Mouse (Mus musculus): Measurements from ENCODE around the gene Mgat1. TPM values are rescaled to one million over a fixed set of nuclear protein-coding genes. Genes with fewer than 3 reads are reported as not detected.
"Not testable (repeated sequence)": the region's sequence is repeated elsewhere in the genome, so short reads cannot be mapped to it uniquely, and the experiment has no call there.

Gene Mgat1
- 31.4 and 35.5 TPM in 2 replicates for polyA plus RNA-seq (2016; fragmentation: Nextera tagmentation; extraction: Ambion mirVana)

GRCm38 (mm10) chr11:49243727-49244594 is at the start of gene Mgat1:
Mgat1 (plus strand) TSS chr11:49244191.
- Histone ChIP-seq H3K4me3 (replicated peaks) (peak within 1 kb of the TSS; percentile 60), H3K4me2 (peak within 1 kb of the TSS; percentile 60), H3K9ac (peak within 1 kb of the TSS; percentile 60), H3K27me3 (no peaks in the 10 kb centered on the region), H3K4me1 (peaks cover 25% of the 10 kb centered on the region), H3K36me3 (replicated peaks) (no peaks in the 10 kb centered on the region), H3K27ac (peak within 1 kb of the TSS; percentile 93), H3K9me3 (no peaks in the 10 kb centered on the region)
- under 1% methylated on average over 60 of the region's 60 CpGs for WGBS
- ATAC-seq (ENCODE audit: low FRiP score) = peak; percentile 95

GRCm38 (mm10) chr11:49194771-49195170 is 49.2 kb upstream of the Mgat1 start:
- not testable (repeated sequence) for H3K4me2 ChIP-seq

GRCm38 (mm10) chr11:49195819-49196322 is 48.1 kb upstream of the Mgat1 start:
- H3K9ac ChIP-seq = no peak overlapping the region
- ATAC-seq (ENCODE audit: low FRiP score) = no peak
- H3K4me1 ChIP-seq = no peaks in the 10 kb centered on the region
- H3K27me3 ChIP-seq = no peaks in the 10 kb centered on the region
- WGBS = 91% methylated on average over 7 of the region's 7 CpGs
- no peak overlapping the region for H3K4me3 ChIP-seq (replicated peaks)
- no peak overlapping the region for H3K27ac ChIP-seq
- H3K36me3 ChIP-seq (replicated peaks) = no peaks in the 10 kb centered on the region
- no peak overlapping the region for H3K4me2 ChIP-seq
- no peaks in the 10 kb centered on the region for H3K9me3 ChIP-seq

More at GRCm38 (mm10) chr11:49194771-49195170, 49.2 kb upstream of the Mgat1 start:
- not testable (repeated sequence) for H3K9me3 ChIP-seq; H3K4me3 ChIP-seq (replicated peaks); H3K27ac ChIP-seq; H3K4me1 ChIP-seq; ATAC-seq (ENCODE audit: low FRiP score); H3K9ac ChIP-seq; H3K36me3 ChIP-seq (replicated peaks); H3K27me3 ChIP-seq
- 95% methylated on average over 9 of the region's 9 CpGs for WGBS

GRCm38 (mm10) chr11:49200666-49201065 is 43.3 kb upstream of the Mgat1 start:
- Histone ChIP-seq H3K27me3 (no peaks in the 10 kb centered on the region), H3K36me3 (replicated peaks) (no peaks in the 10 kb centered on the region), H3K9me3 (no peaks in the 10 kb centered on the region), H3K27ac (no peak overlapping the region), H3K9ac (no peak overlapping the region), H3K4me3 (replicated peaks) (no peak overlapping the region), H3K4me2 (no peak overlapping the region), H3K4me1 (peaks cover 18% of the 10 kb centered on the region)
- no peak for ATAC-seq (ENCODE audit: low FRiP score)

- Histone ChIP-seq H3K27me3 (no peaks in the 10 kb centered on the region), H3K27ac (no peak overlapping the region), H3K9me3 (no peaks in the 10 kb centered on the region), H3K9ac (no peak overlapping the region), H3K36me3 (replicated peaks) (no peaks in the 10 kb centered on the region; the same call in 1 of the 2 replicates), H3K4me2 (no peak overlapping the region), H3K4me3 (replicated peaks) (no peak overlapping the region), H3K4me1 (peaks cover 18% of the 10 kb centered on the region)
- no peak for ATAC-seq (ENCODE audit: low FRiP score)
These were observed 42.8 kb upstream of the Mgat1 start for GRCm38 (mm10) chr11:49201142-49201541.

- peak overlapping the region; percentile 99; the same call in 1 of the 2 replicates for H3K27ac ChIP-seq
- WGBS = 69% methylated on average over 2 of the region's 2 CpGs
- H3K4me1 ChIP-seq = peaks cover 18% of the 10 kb centered on the region
- H3K27me3 ChIP-seq = no peaks in the 10 kb centered on the region
- no peak for ATAC-seq (ENCODE audit: low FRiP score)
- H3K36me3 ChIP-seq (replicated peaks) = peaks cover 8% of the 10 kb centered on the region
- peak overlapping the region; percentile 79 for H3K4me2 ChIP-seq
- H3K9ac ChIP-seq = peak overlapping the region; percentile 97
- no peaks in the 10 kb centered on the region for H3K9me3 ChIP-seq
- H3K4me3 ChIP-seq (replicated peaks) = peak overlapping the region; percentile 88
These were observed 41.9 kb upstream of the Mgat1 start for GRCm38 (mm10) chr11:49202071-49202470.

GRCm38 (mm10) chr11:49202523-49203061 is 41.4 kb upstream of the Mgat1 start:
- no peaks in the 10 kb centered on the region for H3K27me3 ChIP-seq
- peaks cover 18% of the 10 kb centered on the region for H3K4me1 ChIP-seq
- H3K9ac ChIP-seq = peak overlapping the region; percentile 97
- peak overlapping the region; percentile 99 for H3K27ac ChIP-seq
- peaks cover 8% of the 10 kb centered on the region for H3K36me3 ChIP-seq (replicated peaks)
- peak overlapping the region; percentile 88 for H3K4me3 ChIP-seq (replicated peaks)
- ATAC-seq (ENCODE audit: low FRiP score) = peak; percentile 31
- no peaks in the 10 kb centered on the region for H3K9me3 ChIP-seq
- H3K4me2 ChIP-seq = peak overlapping the region; percentile 79
- WGBS = 3% methylated on average over 10 of the region's 10 CpGs

GRCm38 (mm10) chr11:49203129-49203768 is 40.7 kb upstream of the Mgat1 start, which contains the start of gene Zfp62:
Zfp62 (plus strand) TSS chr11:49203292.
- peaks cover 18% of the 10 kb centered on the region for H3K4me1 ChIP-seq
- H3K9ac ChIP-seq = peak within 1 kb of the TSS; percentile 97
- peak within 1 kb of the TSS; percentile 88 for H3K4me3 ChIP-seq (replicated peaks)
- WGBS = 0% methylated on average over 43 of the region's 47 CpGs
- H3K27ac ChIP-seq = peak within 1 kb of the TSS; percentile 99
- H3K9me3 ChIP-seq = no peaks in the 10 kb centered on the region
- H3K27me3 ChIP-seq = no peaks in the 10 kb centered on the region
- peak within 1 kb of the TSS; percentile 79 for H3K4me2 ChIP-seq
- ATAC-seq (ENCODE audit: low FRiP score) = peak; percentile 93
- peaks cover 8% of the 10 kb centered on the region for H3K36me3 ChIP-seq (replicated peaks)

- Histone ChIP-seq H3K9me3 (no peaks in the 10 kb centered on the region), H3K36me3 (replicated peaks) (peaks cover 8% of the 10 kb centered on the region), H3K4me2 (peak overlapping the region; percentile 79), H3K27me3 (no peaks in the 10 kb centered on the region), H3K27ac (peak overlapping the region; percentile 99), H3K4me3 (replicated peaks) (peak overlapping the region; percentile 88), H3K4me1 (peaks cover 19% of the 10 kb centered on the region), H3K9ac (peak overlapping the region; percentile 97)
- WGBS = under 1% methylated on average over 24 of the region's 24 CpGs
- peak; percentile 80 for ATAC-seq (ENCODE audit: low FRiP score)
These were observed 40.1 kb upstream of the Mgat1 start for GRCm38 (mm10) chr11:49203771-49204497.

GRCm38 (mm10) chr11:49205080-49205590 is 38.9 kb upstream of the Mgat1 start:
- Histone ChIP-seq H3K4me1 (peaks cover 23% of the 10 kb centered on the region), H3K9me3 (no peaks in the 10 kb centered on the region), H3K27ac (no peak overlapping the region), H3K4me2 (peak overlapping the region; percentile 79), H3K9ac (no peak overlapping the region), H3K36me3 (replicated peaks) (peaks cover 8% of the 10 kb centered on the region), H3K4me3 (replicated peaks) (0 out of 2 replicates have a peak overlapping the region, but pooled peaks have one; percentile 88), H3K27me3 (no peaks in the 10 kb centered on the region)
- no peak for ATAC-seq (ENCODE audit: low FRiP score)
- WGBS = 84% methylated on average over 6 of the region's 6 CpGs

GRCm38 (mm10) chr11:49207495-49207894 is 36.5 kb upstream of the Mgat1 start:
- H3K4me3 ChIP-seq (replicated peaks) = no peak overlapping the region
- no peak overlapping the region for H3K9ac ChIP-seq
- no peak overlapping the region for H3K27ac ChIP-seq
- no peak overlapping the region for H3K4me2 ChIP-seq
- peaks cover 8% of the 10 kb centered on the region for H3K36me3 ChIP-seq (replicated peaks)
- no peaks in the 10 kb centered on the region for H3K27me3 ChIP-seq
- peaks cover 17% of the 10 kb centered on the region for H3K4me1 ChIP-seq
- no peaks in the 10 kb centered on the region for H3K9me3 ChIP-seq
- no peak for ATAC-seq (ENCODE audit: low FRiP score)
- 96% methylated on average over 1 of the region's 1 CpGs for WGBS
